Mouse (Mus musculus): ENCODE measurements at regions not wholly inside any gene's neighbourhood (a gene's known extent, or its start where the extent isn't known, plus 50 kb on each side); places are given as distances from the start of the nearest gene placed in this dataset.
"Not testable (repeated sequence)": the region's sequence is repeated elsewhere in the genome, so short reads cannot be mapped to it uniquely, and the experiment has no call there.

- no peak overlapping the region for H3K4me2 ChIP-seq (replicated peaks)
- 73% methylated on average over 4 of the region's 4 CpGs for WGBS
- H3K36me3 ChIP-seq: no peaks in the 10 kb centered on the region
- no peaks in the 10 kb centered on the region for H3K27me3 ChIP-seq
- no peak overlapping the region for H3K9ac ChIP-seq
- no peak for ATAC-seq (ENCODE audit: insufficient number of reproducible peaks, insufficient read depth, low FRiP score, low TSS enrichment)
- no peaks in the 10 kb centered on the region for H3K4me1 ChIP-seq
- H3K27ac ChIP-seq: no peak overlapping the region
- no peaks in the 10 kb centered on the region for H3K9me3 ChIP-seq
- H3K4me3 ChIP-seq: no peak overlapping the region
Observed at GRCm38 (mm10) chr15:11505076-11505639, 105.7 kb upstream of the Tars start.

DNA sequence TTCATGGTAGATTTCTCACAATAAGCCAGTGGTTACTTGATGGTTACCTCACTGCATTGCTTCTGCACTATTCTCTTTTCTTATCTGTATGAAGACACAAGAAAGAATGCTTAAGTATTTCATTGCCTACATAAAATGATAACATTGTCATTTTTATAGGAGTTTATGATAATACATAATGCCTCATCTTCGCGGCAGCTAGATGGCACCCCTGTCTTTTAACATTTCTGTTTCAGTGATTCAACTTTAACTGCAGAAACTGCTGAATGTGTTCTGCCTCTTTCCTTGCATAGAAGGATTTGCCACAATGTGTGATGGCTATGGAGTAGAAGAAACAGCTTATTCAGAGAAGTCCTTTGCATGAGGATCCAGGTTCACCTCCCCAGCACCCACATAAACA, 97.0 kb upstream of the Tars start:
- 92% methylated on average over 2 of the region's 2 CpGs for WGBS
- no peak for ATAC-seq (ENCODE audit: insufficient number of reproducible peaks, insufficient read depth, low FRiP score, low TSS enrichment)
- H3K9ac ChIP-seq: no peak overlapping the region
- H3K36me3 ChIP-seq: no peaks in the 10 kb centered on the region
- no peaks in the 10 kb centered on the region for H3K9me3 ChIP-seq
- H3K4me1 ChIP-seq: no peaks in the 10 kb centered on the region
- no peak overlapping the region for H3K4me2 ChIP-seq (replicated peaks)
- no peak overlapping the region for H3K4me3 ChIP-seq
- H3K27me3 ChIP-seq: no peaks in the 10 kb centered on the region
- no peak overlapping the region for H3K27ac ChIP-seq

GRCm38 (mm10) chr15:11489116-11489515, 89.7 kb upstream of the Tars start:
- no peak overlapping the region for H3K4me2 ChIP-seq (replicated peaks)
- no peak overlapping the region for H3K4me3 ChIP-seq
- H3K4me1 ChIP-seq: no peaks in the 10 kb centered on the region
- no peak for ATAC-seq (ENCODE audit: insufficient number of reproducible peaks, insufficient read depth, low FRiP score, low TSS enrichment)
- H3K9ac ChIP-seq: no peak overlapping the region
- WGBS: 89% methylated on average over 3 of the region's 3 CpGs
- no peaks in the 10 kb centered on the region for H3K36me3 ChIP-seq
- no peaks in the 10 kb centered on the region for H3K9me3 ChIP-seq
- H3K27ac ChIP-seq: no peak overlapping the region
- no peaks in the 10 kb centered on the region for H3K27me3 ChIP-seq

- ATAC-seq (ENCODE audit: insufficient number of reproducible peaks, insufficient read depth, low FRiP score, low TSS enrichment): no peak
- Histone ChIP-seq H3K4me3 (no peak overlapping the region), H3K4me1 (no peaks in the 10 kb centered on the region), H3K4me2 (replicated peaks) (no peak overlapping the region), H3K27ac (no peak overlapping the region), H3K36me3 (no peaks in the 10 kb centered on the region), H3K9ac (no peak overlapping the region), H3K9me3 (no peaks in the 10 kb centered on the region), H3K27me3 (no peaks in the 10 kb centered on the region)
- 69% methylated on average over 5 of the region's 5 CpGs for WGBS
Observed at GRCm38 (mm10) chr15:11487268-11487783, 87.9 kb upstream of the Tars start.

- Histone ChIP-seq H3K9me3 (no peaks in the 10 kb centered on the region), H3K36me3 (no peaks in the 10 kb centered on the region), H3K4me1 (no peaks in the 10 kb centered on the region), H3K4me3 (no peak overlapping the region), H3K4me2 (replicated peaks) (no peak overlapping the region), H3K27ac (no peak overlapping the region), H3K27me3 (no peaks in the 10 kb centered on the region), H3K9ac (no peak overlapping the region)
- ATAC-seq (ENCODE audit: insufficient number of reproducible peaks, insufficient read depth, low FRiP score, low TSS enrichment): no peak
- WGBS: 70% methylated on average over 5 of the region's 5 CpGs
Observed at GRCm38 (mm10) chr15:11483916-11484315, 84.5 kb upstream of the Tars start.

DNA sequence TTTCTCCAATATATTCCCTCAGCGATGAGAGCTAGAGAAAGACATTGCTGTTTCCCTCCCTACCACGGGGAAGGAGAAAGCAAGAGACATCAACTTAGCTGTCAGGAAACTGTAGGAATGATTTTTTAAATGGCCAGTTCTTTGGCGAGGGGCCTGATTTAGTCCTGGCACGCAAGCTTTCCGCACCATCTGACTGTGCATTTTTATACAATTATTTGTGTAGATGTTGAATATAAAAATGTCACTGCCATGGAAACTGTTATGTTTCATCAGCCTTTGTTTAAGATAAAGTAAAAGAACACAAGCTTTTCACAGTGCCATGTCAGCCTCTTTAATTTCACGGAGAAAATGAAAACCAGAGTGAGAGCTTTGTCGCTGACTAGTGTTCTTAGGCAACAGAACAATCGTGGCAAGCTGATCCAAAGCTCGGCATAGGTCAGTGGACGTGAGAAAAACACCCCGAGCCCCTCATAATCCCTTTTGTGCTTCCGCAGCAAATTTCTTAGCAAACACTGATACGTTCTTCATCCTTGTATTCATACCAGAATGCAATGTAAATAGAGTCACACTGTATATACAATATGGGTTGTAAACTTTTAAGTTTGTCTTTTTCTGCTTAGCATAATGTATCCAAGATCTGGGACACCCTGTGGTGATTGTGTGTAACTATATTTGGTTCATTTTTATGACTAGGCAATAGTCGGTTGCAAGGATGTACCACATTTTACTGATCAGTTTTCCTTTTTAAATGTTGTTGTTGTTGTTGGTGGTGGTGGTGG, 79.9 kb upstream of the Tars start:
- Histone ChIP-seq H3K27ac (no peak overlapping the region), H3K4me2 (replicated peaks) (no peak overlapping the region), H3K4me1 (no peaks in the 10 kb centered on the region), H3K36me3 (no peaks in the 10 kb centered on the region), H3K4me3 (no peak overlapping the region), H3K9me3 (no peaks in the 10 kb centered on the region), H3K27me3 (no peaks in the 10 kb centered on the region), H3K9ac (no peak overlapping the region)
- 78% methylated on average over 14 of the region's 14 CpGs for WGBS
- ATAC-seq (ENCODE audit: insufficient number of reproducible peaks, insufficient read depth, low FRiP score, low TSS enrichment): no peak

DNA sequence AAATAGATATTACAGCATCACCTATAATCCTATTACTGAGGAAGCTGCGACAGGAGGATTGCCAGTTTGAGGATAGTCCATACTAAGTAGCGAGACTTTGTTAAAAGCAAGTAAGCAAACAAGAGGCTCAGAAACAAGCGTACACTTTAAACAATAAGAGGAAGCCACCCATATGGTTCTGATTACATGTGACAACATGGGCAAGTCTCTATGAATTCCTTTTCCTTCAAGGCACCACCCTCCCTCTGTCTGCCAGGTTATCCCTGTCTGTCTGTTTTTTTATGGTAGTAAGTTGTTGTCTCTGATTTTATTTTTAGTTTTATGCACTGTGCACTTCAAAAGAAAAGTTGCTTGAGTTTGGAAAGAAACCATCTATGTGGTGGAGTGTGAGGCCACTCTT, 76.8 kb upstream of the Tars start:
- Histone ChIP-seq H3K36me3 (no peaks in the 10 kb centered on the region), H3K27ac (no peak overlapping the region), H3K4me1 (no peaks in the 10 kb centered on the region), H3K9ac (no peak overlapping the region), H3K27me3 (no peaks in the 10 kb centered on the region), H3K4me3 (no peak overlapping the region), H3K4me2 (replicated peaks) (no peak overlapping the region), H3K9me3 (no peaks in the 10 kb centered on the region)
- 48% methylated on average over 3 of the region's 3 CpGs for WGBS
- ATAC-seq (ENCODE audit: insufficient number of reproducible peaks, insufficient read depth, low FRiP score, low TSS enrichment): no peak

GRCm38 (mm10) chr15:11463341-11463740, 63.9 kb upstream of the Tars start:
- WGBS: 67% methylated on average over 2 of the region's 2 CpGs
- Histone ChIP-seq H3K9ac (no peak overlapping the region), H3K9me3 (no peaks in the 10 kb centered on the region), H3K36me3 (no peaks in the 10 kb centered on the region), H3K4me3 (no peak overlapping the region), H3K27me3 (no peaks in the 10 kb centered on the region), H3K27ac (no peak overlapping the region), H3K4me2 (replicated peaks) (no peak overlapping the region), H3K4me1 (peaks cover 4% of the 10 kb centered on the region; the same call in 1 of the 2 replicates)
- ATAC-seq (ENCODE audit: insufficient number of reproducible peaks, insufficient read depth, low FRiP score, low TSS enrichment): no peak

- 51% methylated on average over 2 of the region's 2 CpGs for WGBS
- not testable (repeated sequence) for H3K4me1 ChIP-seq; H3K36me3 ChIP-seq; ATAC-seq (ENCODE audit: insufficient number of reproducible peaks, insufficient read depth, low FRiP score, low TSS enrichment); H3K4me3 ChIP-seq; H3K9me3 ChIP-seq; H3K27me3 ChIP-seq; H3K4me2 ChIP-seq (replicated peaks); H3K27ac ChIP-seq; H3K9ac ChIP-seq
Observed at GRCm38 (mm10) chr15:11461575-11461974, 62.1 kb upstream of the Tars start.

GRCm38 (mm10) chr15:11459306-11459705, 59.8 kb upstream of the Tars start:
- Histone ChIP-seq H3K36me3 (no peaks in the 10 kb centered on the region), H3K27ac (no peak overlapping the region), H3K4me1 (peaks cover 4% of the 10 kb centered on the region), H3K9ac (no peak overlapping the region), H3K9me3 (no peaks in the 10 kb centered on the region), H3K4me2 (replicated peaks) (no peak overlapping the region), H3K4me3 (no peak overlapping the region), H3K27me3 (no peaks in the 10 kb centered on the region)
- no peak for ATAC-seq (ENCODE audit: insufficient number of reproducible peaks, insufficient read depth, low FRiP score, low TSS enrichment)
- 81% methylated on average over 2 of the region's 2 CpGs for WGBS

DNA sequence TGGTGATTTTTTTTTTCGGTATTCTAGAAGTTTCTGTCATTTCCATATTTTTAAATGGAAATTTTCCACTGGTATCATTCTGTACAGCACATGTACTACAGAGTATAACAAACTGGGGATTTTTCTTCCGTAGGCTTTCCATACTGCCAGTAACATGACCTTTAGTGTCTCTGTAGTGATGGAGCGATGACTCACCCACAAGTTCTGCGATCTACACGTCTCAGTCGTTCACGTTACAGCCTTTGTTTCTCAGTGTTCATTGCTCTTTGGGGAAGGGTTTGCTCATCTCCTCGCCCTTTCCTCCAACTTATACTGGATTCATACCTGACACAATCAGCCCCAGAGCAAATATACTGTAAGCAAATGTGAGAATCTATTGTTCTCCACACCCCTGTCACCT, 57.8 kb upstream of the Tars start:
- WGBS: 81% methylated on average over 8 of the region's 8 CpGs
- no peak for ATAC-seq (ENCODE audit: insufficient number of reproducible peaks, insufficient read depth, low FRiP score, low TSS enrichment)
- Histone ChIP-seq H3K27me3 (no peaks in the 10 kb centered on the region), H3K27ac (no peak overlapping the region), H3K4me3 (no peak overlapping the region), H3K4me1 (no peaks in the 10 kb centered on the region; the same call in 1 of the 2 replicates), H3K4me2 (replicated peaks) (no peak overlapping the region), H3K9me3 (0 out of 2 replicates have a peak, but pooled peaks cover 2% of the 10 kb centered on the region), H3K9ac (no peak overlapping the region), H3K36me3 (no peaks in the 10 kb centered on the region)

- Histone ChIP-seq H3K9ac (no peak overlapping the region), H3K4me1 (no peaks in the 10 kb centered on the region; the same call in 1 of the 2 replicates), H3K27ac (no peak overlapping the region), H3K4me2 (replicated peaks) (no peak overlapping the region), H3K4me3 (no peak overlapping the region), H3K27me3 (no peaks in the 10 kb centered on the region), H3K9me3 (0 out of 2 replicates have a peak, but pooled peaks cover 2% of the 10 kb centered on the region), H3K36me3 (no peaks in the 10 kb centered on the region)
- 54% methylated on average over 6 of the region's 6 CpGs for WGBS
- ATAC-seq (ENCODE audit: insufficient number of reproducible peaks, insufficient read depth, low FRiP score, low TSS enrichment): no peak
Observed at GRCm38 (mm10) chr15:11455982-11456381, 56.5 kb upstream of the Tars start.
